Mouse (Mus musculus) CD4-positive helper T cell, adult 2 months (primary cell): Measurements from ENCODE around the gene Igfbp1.

Source experiments
- DNase-seq: peaks from one replicate; pipeline ENCODE4 v3.0.0-alpha.2; 2012; ENCODE audit warnings: low read depth, missing footprints, low spot score

Igfbp1 gene

DNA sequence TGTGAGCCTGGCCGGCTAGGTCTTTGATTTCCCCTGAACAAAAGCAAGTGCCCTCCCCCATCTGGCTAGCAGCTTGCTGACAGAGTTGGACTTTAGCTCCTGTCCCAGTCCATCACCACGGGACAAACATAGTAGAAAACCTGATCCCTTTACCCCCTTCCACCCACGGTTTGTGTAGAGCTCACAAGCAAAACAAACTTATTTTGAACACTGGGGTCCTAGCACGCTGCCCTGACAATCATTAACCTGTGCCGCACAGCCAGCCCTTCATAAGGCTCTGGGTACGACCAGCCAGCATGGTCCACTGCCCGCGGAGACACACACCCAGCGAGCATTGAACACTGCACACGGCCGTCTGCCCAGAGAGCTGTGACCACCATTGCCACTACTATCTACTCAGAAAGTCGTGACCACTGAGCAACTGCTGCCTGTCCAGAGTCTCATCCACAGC is at the start of gene Igfbp1:
Igfbp1 (plus strand) TSS at position 292 of the 451 bp plus-strand sequence.
- no peak for DNase-seq

DNA sequence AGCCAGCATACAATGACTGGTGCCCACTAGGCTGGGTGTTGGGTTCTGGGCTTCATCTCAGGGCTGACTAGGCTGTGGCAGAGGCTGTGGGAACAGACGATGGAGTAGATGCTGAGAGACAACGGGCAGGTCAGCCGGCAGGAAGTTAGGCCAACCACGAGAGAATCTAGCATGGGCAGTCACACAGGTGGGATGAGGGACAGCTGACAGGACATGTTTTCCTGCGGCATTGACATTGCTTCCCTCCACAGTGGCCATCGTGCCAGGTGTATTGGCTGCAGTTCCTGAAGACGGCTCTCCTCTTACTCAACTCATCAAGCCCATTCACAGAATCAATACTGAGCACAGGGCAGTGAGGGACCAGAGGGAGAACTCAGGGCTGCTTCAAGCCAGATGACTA is 49.6 kb upstream of the Igfbp1 start:
- no peak for DNase-seq

DNA sequence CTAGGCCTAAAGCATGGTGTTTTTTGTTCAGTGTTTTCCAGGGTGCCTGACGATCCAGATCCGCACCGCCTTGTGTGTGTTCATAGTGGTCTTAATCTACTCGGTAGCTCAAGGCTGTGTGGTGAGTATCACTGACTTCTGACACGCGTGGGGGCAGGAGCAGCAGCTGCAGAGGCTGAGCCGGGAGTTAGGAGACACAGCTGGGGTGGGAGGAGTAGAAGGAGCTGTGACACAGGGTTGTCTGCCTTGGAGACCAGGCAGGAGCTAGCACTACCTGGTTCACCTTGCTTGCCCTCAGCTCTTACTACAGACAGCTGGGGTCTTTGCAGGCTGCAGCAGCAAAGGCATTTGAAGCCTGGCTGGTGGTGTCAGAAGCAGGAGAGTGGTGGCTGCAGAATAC is 48.1 kb upstream of the Igfbp1 start:
- no peak for DNase-seq

DNA sequence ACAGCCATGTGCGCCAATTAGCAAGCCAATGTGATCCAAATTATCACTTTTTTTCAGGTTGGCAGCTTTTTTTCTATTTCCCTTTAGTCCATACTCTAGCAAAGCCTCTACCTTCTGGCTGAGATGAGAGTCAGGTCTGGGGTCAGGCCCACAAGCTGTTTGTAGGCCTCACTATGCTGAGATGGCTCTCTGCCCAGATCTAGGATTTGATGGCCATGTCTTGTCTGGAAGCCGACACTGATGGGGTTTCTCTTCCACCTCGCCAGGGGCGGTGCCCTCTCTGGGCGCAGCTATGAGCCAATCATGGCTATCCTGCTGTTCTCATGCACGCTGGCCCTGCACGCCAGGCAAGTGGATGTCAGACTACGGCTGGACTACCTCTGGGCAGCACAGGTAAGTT is 47.1 kb upstream of the Igfbp1 start:
- no peak for DNase-seq

DNA sequence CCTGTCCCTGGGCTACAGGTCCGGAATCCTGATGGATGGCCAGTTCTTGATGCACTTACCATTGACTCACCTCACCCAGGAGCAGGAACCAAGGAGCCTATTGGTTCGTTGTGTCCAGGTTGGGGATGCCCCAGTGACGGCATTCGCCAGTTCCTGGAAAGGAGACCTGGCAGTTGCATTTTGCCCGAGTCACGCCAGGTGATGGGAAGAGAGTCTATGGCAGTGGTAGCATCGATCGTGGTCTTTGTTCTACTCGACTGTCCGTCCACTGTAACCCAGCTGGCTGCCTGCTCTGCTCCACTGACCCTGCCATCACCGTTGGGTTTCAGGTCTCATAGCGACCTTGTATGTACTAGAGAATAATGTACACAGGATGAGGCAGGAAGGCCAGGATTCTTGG is 45.2 kb upstream of the Igfbp1 start:
- no peak for DNase-seq

DNA sequence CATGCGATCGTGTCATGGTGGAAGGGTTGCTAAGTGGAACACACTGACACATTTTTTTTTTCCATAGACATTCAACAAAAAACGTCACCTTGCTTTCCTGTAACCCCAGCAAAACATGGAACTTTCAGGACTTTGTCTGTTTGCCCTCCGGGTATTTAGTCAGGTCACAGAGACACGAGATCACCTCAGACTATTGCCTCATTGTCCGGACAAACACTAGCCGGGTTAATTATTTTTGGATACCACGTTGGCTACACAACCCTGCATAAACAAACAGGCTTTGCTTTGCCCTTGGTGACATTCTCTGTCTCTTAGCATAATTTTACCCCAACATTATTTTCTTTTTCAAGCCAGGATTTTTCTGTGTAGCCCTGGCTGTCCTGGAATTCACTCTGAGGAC is 44.5 kb upstream of the Igfbp1 start:
- no peak for DNase-seq

DNA sequence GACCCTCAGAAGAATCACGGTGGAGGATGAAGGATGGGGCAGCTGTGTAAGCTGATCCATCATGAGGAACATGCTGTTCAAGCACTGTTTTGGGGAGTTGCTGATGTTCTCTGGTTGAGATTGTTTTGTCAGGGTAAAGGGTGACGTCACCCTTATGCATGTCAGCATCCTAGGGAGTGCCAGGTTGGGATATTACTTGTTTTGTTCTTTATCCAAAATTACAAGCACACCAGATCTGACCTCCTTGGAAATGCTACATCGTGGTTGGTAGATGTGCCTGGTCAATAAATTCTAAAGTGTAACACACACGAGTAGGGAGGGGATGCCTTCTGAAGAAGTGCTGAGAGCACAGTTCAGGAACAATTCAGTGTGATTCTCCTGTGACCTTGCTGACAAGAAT is 41.2 kb upstream of the Igfbp1 start:
- DNase-seq: no peak

DNA sequence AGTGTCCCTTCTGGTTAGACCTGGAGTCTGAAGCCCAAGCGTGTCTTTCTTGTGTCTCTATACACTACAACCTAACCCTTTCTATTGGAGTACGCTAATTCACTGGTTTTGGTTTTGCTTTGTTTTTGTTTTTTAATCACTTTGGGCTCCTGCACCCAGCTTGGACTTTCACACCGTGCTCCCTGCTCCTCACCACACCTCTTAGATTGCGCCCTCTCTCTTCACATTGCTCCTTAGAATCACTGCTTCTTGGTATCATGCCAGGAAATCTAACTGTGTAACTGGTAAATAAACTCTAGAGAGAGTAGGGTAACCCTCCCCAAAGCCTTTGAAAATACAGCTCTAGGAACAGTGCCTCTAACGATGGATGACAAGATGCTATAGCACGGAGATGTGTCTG is 39.4 kb upstream of the Igfbp1 start:
- no peak for DNase-seq

DNA sequence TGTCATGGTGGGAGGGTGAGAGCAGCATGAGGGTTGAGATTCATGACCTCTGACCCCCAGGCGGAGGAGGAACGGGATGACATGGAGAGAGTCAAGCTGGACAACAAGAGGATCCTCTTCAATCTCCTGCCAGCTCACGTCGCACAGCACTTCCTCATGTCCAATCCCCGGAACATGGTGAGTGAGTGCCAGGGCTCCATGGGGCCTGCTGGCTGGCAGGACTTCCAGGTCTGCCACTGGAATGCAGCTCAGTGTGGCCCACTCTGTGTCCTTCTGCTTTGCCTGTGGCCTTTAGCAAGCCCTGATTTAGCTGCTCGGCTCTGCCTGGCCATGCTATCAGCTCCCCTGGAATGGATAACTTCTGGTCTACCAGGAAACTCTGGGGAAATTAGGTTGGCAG is 37.4 kb upstream of the Igfbp1 start:
- DNase-seq: no peak

DNA sequence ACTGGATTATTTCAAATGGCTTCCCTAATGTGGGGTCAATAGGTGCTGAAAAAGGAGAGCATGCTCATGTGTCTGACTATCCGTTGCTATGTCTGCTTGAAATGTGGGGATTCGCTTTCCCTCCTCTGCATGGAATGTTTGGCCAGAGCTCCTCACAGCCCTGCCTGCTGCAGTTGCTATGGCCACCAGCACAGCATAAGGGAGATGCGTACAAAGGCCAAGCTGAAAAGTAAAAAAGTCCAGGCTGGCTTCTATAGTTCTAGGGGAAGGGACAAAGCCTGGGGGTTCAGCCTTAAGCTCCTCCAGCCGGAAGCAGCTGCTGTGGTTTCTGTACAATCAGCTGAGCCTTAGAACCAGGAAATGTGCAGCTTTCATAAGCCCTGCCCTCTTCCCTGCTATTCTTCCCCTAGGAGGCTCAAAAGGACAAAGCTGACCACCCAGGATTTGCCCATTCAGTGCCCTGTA is 36.9 kb upstream of the Igfbp1 start:
- no peak for DNase-seq

DNA sequence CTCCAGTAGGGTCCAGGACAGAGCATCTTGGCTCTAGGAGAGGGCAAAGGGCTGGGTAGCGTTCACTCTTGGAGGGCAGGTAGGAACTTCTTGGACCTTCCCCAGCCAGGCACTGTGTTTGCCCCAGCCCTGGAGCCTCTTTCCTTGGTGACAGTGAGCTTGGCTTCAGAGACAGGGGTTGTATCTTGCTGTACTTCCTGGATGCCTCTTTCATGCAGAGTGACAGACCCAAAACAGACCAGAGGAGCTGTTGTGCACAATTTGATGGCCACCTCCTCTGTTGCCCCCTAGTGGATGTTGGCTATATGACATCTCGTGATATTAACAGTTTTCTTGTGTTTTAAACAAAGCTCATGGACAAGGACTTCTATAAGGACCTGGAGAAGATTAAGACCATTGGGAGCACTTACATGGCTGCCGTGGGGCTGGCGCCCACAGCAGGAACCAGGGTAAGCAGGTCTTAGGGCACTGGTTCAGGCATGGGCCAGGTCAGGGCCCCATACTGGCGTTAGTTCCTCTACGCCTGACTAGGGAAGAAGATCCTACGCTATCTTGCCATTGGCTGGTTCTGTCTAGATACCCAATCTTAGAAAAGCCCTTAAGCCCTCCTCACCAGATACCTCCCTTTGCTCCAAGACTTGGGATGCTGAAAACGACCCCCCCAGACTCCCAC is 35.9 kb upstream of the Igfbp1 start:
- peak; percentile 52 for DNase-seq

DNA sequence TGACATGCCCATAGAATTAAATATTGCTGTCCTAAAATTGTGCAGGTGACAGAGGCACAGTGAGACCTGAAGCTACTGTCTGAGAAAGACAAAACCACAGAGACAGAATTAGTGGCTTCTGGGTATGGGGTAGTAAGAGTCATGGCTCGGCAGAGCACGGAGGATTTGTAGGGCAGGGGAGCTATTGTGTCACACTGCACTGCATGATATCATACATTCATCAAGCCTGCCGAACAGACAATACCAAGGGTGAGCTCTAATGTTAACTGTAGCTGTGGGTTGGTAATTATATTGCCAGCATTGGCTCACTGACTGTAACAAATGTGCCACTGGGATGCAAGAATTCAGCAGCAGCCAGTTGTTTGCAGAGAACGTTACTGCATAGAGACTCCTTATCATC is 33.2 kb upstream of the Igfbp1 start:
- DNase-seq: no peak

DNA sequence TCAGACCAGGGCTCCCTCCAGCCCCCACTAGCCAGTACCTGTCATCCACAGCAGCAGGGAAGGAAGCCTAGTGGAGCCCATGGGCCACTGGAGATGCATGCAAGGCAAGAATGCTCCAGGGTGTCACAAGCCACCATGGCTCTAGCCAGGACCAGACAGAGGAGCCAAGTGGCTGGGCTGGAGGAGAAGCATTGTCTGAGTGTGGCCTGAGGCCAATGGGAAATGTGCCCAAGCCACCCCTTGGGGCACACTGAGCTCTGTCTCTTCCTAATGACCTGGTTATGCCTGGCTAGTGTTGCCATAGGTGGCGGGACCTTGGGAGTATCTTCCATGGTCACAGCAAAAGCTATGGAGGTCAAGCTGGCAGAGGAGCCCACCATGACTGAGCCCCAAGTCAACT is 27.9 kb upstream of the Igfbp1 start:
- no peak for DNase-seq

DNA sequence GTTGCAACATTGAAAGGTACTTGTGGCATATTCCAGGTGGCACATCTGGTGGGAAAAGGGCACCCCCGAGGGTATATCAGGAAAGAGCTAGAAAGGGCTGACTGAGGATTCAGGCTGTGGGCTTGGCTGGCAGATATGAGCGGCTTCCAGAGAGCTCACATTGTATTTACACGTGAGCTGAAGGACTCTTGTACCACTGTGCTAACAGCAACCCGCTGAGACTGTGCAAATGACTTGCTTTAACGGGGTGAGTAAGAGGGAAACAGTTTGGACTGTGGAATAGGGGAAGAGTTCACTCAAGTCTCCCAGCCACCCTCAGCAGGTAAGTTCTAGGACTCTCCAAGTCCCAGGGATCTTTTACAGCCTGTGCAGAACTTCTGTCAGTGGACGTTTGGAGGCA is 23.9 kb upstream of the Igfbp1 start:
- DNase-seq: no peak

DNA sequence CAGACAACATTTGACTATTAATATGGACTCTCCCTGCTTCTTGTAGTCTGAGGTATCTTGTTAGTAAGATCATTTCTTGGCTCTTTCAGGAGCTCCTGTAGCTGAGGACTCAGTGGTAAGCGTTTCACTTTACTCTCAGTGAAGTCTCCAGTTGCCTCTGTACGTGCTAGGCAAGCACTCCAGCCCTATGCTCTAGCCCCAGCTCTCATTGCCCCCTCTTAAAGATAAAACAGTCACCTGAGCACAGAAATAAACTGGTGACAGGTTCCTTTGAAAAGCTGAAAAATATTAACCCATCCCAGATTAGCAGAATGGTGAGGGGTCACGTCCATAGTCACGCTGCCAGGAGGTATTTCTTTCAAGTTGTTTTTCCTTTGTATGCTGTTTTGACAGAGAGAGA is 18.9 kb upstream of the Igfbp1 start:
- DNase-seq: no peak

DNA sequence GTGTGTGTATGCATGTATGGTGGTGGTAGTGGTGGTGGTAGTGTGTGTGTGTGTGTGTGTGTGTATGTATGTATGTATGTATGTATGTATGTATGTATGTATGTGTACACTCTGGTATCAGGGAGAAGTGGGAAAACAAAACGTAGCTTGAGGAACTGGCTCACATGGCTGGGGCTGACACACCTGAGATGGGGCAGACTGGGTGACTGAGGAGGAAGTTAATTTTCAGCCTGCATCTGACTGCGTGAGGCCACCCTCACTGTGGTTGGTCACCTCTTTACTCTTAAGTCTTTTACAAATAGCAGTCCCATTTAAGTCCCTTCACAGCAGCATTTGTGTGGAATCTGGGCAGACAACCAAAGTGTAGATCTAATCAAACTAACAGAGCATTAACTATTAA is 18.3 kb upstream of the Igfbp1 start:
- DNase-seq: no peak

DNA sequence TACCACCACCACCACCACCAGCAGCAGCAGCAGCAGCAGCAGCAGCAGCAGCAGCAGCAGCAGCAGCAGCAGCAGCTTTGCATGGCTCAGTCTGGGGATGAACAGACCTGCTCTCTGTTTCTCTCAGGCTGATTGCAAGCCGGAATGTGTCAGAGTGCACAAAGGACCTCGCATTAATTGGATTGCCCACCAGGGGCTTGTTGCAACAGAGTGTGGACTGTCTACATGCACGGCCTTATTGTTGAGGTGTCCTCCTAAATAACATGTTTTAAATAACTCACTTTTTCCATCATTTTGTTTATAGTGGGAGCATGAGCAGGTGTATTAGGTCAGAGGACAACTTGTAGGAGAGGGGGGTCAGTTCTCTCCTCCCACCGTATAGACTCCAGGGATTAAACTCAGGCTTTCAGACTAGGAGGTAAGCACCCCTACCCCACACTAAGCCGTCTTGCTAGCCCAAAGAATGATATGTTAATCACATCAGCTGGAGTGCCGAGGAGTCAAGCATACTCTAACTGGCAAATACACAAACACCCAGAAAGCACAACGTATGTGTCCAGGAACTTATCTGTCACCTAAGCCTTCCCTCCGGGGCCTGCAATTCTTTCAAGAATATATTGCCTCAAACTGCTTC is 15.1 kb upstream of the Igfbp1 start:
- DNase-seq: no peak

DNA sequence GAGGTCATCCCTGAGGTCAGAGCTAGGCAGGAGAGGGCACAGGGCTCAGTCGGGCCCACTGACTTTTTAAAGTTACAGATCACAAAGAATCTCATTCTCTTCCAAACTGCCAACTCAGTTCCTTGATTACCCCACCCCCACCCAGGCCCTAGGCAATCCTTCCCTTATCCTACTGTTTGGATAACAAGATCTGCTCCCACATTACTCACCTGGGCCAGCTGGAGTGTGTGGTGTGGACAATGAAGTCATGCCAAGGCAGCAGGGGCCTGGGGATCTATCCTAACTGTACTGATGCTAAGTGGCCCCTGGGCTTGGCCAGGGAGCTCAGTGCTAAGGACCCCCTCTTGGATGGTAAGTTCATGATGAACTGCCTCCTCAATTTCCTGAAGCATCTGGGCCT is 13.2 kb upstream of the Igfbp1 start:
- no peak for DNase-seq

DNA sequence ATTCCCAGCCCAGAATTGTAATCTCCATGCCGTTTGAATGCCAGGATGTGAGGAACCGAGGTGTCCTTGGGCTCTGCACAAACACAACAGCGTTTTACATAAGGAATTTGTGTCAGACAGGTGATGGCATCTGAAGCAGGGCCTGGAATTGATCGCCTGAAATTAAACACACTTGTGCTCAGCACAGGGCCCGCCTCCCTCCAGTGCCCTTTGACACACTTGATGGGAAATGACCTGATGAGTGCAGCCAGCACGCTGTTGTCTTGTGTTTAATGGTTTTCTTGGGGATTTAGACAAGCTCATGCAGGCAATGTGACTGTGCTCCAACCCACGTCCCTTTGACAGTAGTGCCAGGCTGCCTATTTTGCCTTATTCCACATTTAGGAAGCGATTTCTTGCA is 10.1 kb upstream of the Igfbp1 start:
- no peak for DNase-seq

DNA sequence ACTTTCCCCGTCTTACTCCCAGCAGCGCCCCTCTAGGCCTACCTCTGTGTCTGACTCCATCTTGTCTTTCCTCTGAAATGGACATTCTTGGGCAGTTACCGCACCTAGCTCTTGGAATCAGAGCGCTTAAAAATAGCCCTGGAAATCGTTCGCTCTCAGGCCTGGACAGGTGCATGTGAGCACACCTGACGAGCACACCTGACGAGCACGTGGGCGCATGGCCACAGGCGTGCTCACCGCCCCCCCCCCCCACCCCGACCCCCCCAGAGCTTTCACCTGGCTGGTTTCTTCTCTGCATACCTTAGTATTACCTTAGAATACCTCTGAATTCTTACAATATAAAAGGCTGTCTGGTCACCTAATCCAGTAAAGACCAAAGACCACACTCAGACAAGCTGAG is 9.1 kb upstream of the Igfbp1 start, which contains the start of gene Gm11985:
Gm11985 (minus strand) TSS at position 101 of the 400 bp plus-strand sequence.
- no peak for DNase-seq

DNA sequence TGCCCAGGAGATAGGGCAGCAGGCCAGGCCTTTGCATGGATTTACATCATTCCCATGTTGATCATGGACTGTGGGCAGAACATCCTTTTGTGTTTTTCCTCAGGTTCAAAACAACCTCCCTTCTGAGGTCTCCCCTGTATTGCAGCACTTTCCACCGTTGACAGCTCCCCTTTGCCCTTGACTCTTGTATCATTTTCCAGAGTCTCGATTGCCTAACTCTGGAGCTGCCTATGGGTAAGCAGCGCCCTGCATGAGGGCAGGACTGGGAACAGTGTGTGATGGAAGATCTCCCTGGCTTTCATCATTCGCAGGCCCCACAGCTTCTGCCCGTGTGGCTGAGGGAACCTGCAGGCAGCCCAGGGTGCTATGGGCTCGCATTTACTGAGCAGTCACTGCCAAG is 4.9 kb upstream of the Igfbp1 start:
- no peak for DNase-seq

DNA sequence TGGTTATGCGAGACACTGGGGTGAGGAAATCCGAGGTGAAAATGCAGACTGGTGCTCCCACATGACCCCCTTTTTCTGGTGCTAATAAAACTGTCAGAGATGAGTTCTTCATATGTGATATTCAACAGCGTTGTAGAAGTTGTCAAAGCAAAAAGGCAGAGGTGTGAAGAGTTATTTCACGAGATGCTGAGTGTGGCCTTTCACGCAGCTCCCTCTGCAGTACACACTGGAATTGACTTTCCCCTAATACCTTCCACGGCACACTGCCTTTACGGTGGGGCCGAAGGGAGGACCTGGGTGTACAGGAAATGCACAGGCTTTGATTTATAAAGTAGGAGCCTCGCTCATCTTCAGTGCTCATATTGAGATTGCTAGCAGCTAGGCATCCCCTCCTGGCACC is 4.4 kb upstream of the Igfbp1 start:
- DNase-seq: no peak
